Mouse (Mus musculus) left cerebral cortex, adult 11 months (tissue): ENCODE results near the gene Dgcr2.
A peak's percentile ranks its signal among the peaks of the same experiment; 100 is the strongest.

Experiments used
- DNase-seq: peaks from one replicate; pipeline ENCODE4 v3.0.0; 2022; ENCODE audit warnings: low spot score

The Dgcr2 gene

DNA sequence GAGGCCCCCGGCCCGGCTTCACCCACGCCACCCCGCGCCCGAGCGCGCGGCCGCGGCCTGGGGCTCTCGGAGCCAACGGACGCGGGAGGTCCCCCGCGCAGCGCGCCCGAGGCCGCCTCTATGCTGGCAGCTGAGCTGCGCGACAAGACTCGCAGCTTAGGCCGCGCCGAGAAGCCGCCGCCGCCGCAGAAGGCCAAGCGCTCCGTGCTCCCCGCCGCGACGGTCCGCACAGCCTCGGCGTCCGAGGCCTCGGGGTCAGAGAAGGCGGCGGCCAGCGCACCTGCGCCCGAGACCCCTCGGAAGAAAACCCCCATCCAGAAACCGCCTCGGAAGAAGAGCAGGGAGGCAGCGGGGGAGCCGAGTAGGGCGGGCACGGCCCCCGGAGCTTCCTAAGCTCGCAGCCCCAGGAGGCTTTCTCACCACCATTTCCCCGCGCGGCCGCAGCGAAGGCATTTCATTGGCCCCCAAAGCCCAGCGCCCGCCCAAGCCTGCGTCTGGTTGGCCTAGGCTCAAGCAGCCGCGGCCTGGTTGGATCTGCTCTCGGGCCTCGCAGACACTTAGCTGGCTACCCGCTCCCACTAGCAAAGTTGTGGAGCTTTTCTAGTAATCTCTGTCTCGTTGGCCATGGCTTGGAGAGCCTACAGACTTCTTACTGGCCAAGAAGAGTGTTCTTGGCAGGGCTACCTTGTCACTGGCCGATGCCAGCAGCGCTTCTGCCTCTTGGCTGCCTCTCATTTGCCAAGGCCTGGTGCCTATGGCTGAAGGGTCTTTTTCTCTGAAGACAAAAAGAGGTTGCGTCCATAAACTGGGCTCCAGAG lies 91.0 kb downstream of the Dgcr2 start:
- peak; percentile 77 for DNase-seq

GRCm38 (mm10) chr16:17806581-17807191 lies 91.7 kb downstream of the Dgcr2 start:
- no peak for DNase-seq

- DNase-seq, result no peak
Measured at GRCm38 (mm10) chr16:17804982-17805381, 93.4 kb downstream of the Dgcr2 start.

GRCm38 (mm10) chr16:17804449-17804912 lies 93.9 kb downstream of the Dgcr2 start:
- no peak for DNase-seq

DNA sequence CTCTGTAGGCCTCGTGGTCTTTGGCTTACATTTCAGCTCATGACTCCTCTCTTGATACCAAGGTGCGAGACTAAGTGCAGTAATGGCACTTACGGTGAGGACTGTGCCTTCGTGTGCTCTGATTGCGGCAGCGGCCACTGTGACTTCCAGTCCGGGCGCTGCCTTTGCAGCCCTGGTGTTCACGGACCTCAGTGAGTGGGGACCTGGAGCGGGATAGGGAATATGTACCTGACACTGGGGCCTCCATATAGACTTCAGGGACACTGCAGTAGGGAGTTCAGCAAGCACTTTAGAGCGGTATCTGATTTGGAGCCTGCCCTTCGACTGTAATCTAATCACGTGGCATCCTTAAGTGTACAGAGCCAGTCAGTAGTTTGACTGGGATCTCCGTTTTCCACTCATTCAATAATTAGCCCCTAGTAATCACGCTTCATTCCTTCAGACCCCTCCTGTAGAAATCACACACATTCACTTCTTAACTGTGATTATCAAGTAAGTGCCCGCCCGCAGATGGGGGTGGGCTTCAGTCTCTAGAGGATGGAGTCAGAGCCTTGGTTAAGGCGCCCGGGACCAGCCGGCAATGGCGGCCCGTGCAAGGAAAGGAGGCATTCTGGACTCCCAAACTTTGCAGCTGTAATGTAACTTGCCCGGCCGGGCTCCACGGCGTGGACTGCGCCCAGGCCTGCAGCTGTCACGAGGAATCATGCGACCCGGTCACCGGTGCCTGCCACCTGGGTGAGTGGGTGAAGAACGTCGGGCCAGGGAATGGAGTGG lies 94.5 kb downstream of the Dgcr2 start:
- no peak for DNase-seq

DNA sequence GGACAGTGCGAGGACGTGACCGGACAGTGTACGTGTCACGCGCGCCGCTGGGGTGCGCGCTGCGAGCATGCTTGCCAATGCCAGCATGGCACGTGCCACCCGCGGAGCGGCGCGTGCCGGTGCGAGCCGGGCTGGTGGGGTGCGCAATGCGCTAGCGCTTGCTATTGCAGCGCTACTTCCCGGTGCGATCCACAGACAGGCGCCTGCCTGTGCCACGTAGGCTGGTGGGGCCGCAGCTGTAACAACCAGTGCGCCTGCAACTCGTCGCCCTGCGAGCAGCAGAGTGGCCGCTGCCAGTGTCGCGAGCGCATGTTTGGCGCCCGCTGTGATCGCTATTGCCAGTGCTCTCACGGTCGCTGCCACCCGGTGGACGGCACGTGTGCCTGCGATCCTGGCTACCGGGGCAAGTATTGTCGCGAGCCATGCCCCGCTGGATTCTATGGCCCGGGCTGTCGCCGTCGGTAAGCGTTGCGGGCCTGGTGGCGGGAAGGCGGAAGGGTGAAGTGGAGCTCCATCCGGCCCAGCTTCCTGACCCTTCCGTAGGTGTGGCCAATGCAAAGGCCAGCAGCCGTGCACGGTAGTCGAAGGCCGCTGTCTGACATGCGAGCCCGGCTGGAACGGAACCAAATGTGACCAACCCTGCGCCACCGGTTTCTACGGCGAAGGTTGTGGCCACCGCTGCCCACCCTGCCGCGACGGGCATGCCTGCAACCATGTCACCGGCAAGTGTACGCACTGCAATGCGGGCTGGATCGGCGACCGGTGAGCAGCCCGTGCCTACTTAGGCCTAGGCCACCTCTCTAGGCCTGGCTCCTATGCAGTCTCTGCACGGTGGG lies 95.3 kb downstream of the Dgcr2 start:
- DNase-seq, result peak; percentile 50

- DNase-seq, result no peak
Measured at GRCm38 (mm10) chr16:17802456-17802838, 95.9 kb downstream of the Dgcr2 start.

- DNase-seq, result no peak
Measured at GRCm38 (mm10) chr16:17801777-17802455, 96.4 kb downstream of the Dgcr2 start.

- no peak for DNase-seq
Measured at GRCm38 (mm10) chr16:17799584-17799983, 98.8 kb downstream of the Dgcr2 start.

DNA sequence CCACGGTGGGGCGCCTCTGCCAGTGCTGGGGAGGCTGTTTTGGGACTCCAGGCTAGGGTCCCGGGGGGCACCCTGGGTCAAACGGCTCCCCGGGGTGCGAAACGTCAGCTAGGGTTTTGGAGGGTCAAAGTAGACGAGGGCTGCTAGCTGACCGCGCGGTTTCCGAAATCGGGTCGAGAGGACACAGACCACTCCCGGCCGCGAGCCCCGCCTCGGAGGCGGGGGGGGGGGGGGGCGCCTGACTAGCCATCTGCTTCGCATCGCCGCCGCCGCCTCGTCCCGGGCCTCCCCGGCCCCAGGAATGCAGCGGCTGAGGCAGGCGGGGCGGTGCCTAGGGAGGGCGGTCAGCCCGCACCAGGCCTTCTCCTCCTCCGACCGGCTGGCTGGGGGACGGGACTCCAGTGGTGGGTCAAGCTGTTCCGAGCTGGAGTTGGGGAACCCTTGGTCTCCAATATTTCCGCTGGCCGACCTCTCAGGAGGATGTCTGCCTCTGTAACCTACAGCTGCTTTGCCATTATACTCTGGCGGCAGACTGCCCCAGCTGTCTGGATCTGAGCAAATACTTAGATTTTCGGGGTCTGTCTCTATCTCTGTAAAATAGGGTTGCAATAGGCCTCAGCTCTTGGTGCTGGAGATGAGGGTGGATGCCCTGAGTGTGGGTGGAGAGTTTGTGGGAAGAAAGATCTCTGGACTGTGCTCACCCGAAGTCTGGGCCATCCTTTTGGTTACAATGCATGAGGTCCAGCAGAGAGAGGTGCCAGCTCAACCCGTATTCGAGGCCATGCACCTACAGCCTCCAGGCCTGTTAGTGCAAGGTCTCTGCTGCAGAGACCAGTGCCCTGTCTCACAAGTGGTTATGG lies 99.8 kb downstream of the Dgcr2 start:
- DNase-seq, result no peak

DNA sequence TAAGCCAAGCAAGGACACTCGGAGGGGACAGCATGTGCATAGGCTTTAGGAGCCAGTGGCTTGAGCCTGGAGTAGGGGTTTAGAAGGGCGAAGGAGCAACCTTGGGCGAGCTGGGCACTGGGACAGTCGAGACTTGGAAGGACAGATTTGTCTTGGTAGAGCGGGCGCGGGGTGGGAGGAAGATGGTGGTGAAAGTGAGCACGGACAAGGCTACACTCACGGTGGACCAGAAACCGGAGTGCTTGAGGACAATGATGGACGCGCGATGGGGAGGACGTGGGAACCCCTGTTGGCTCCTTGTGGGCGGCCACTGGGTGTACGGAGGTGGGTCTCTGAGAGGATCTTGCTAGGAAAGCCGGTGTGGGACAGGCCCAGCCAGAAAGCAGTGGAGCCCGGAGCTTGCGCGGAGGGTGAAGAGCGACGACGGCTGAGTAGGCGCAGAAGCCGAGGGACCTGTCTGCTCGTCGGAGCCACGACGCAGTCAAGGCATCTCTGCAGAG lies 100.5 kb downstream of the Dgcr2 start:
- DNase-seq, result no peak

DNA sequence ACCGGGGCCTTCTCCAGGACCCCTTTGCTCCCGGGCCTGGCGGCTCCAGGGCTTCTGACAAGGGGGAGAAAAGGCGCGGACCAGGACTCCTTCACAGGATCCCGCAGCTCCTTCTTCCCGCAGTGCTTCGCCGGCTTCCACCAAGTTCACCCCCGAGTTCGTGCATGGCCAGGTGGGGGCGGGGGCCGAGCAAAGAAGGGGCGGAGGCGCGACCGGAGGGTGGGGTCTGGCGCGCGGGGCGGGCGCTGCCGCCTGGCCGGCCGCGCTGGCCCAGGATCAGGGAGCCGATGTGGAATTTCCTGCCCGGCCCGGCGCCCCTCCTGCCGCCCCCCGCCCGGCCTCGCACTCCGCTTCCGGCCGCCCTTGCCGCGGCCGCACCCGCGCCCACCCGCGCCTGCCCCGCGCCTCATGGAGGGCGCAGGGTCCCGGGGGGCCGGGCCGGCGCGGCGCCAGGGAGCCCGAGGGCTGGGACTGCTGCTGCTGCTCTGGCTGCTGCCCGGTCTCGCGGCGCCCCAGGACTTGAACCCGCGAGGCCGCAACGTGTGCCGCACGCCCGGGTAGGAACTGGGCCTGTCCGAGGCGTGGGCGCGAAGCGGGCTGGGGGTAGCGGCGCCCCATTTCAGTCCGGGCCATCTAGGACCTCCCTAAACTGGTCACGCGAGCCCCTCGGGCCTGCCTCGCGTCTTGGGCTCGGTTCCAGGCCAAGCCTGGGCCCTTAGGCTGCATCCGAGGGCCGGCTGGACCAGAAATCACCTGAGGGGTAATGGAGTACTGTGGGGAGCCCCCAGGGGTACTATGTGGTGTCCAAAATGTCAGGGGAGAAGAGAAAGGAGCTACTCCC lies 101.2 kb downstream of the Dgcr2 start, which contains the start of gene Scarf2:
Gene Scarf2 (plus strand): TSS at position 312 of the 841 bp plus-strand sequence.
- DNase-seq, result no peak

DNA sequence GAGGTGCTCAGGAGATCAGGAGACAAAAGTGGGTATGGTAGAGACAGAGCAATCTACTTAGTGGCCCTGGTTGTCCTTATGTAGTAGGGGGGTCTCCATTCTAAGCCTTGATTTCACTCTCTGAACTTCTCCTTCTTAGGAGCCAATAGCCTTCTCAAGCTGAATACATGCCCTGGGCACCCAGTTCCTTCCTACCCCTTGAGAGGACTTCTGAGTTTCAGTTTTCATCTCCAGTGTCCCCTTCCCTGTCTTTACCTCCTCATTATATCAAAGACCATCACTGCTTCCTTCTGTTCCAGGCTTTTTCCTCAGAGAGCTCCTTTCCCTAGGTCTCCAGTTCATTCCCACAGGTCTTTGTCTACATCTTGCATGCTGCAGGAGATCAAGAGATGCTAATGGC lies 101.8 kb downstream of the Dgcr2 start:
- no peak for DNase-seq

DNA sequence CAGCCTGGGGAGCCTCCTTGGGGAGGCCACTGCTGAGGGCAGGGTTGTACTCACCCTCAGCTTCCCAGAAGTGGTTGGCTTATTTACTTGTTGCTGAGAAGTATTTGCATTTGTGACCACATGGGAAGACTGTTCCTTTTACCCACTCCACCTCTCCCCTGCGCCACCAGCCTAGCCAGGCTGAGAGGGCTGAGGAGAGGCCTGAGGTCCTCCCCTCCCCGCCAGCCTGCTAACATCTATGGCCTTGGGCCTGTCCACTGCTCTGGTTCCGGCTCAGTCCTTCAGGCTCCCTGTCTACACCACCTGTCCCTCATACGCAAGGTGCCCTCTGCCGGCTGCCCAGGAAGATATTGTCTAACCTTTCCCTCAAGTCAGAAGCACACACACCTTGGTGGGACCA lies 102.7 kb downstream of the Dgcr2 start:
- no peak for DNase-seq

- DNase-seq, result no peak
Measured at GRCm38 (mm10) chr16:17794047-17794446, 104.3 kb downstream of the Dgcr2 start.

DNA sequence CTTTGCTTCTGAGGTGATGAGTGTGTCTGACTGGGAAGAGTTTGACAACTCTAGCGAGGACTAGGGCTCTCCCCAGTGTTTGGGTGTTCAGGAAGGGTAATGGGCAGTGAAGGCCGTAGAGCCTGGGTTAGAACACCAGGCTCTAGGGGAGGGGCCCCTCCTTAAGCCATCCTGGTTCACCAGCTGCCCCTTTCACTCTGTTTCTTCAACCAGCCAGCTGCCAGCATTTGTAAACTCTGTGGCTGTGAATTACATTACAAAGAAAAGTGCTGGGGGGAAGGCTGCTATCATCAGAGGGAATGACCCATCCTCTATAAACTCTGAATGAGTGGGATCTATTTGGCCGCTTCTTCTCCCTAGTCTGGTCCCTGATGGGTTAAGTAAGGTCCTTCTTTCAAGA lies 105.6 kb downstream of the Dgcr2 start:
- no peak for DNase-seq
